Mouse (Mus musculus): ENCODE results near the gene Prpf3. TPM values are rescaled to one million over a fixed set of nuclear protein-coding genes. Genes with fewer than 3 reads are reported as not detected.
"Not testable (repeated sequence)": the region's sequence is repeated elsewhere in the genome, so short reads cannot be mapped to it uniquely, and the experiment has no call there.

Gene Prpf3
- polyA plus RNA-seq, 1 experiment from 2014 or later, result 36.1 TPM

GRCm38 (mm10) chr3:95808384-95808783 lies 47.3 kb downstream of the Prpf3 start:
- Histone ChIP-seq H3K27me3 (no peaks in the 10 kb centered on the region), H3K4me2 (no peak overlapping the region), H3K9ac (no peak overlapping the region), H3K9me3 (no peaks in the 10 kb centered on the region), H3K27ac (replicated peaks) (no peak overlapping the region), H3K4me1 (replicated peaks) (no peaks in the 10 kb centered on the region), H3K36me3 (peaks cover 23% of the 10 kb centered on the region), H3K4me3 (no peak overlapping the region)
- WGBS, result 80% methylated on average over 2 of the region's 2 CpGs
- ATAC-seq (ENCODE audit: low read depth), result no peak

- not testable (repeated sequence) for H3K4me3 ChIP-seq; ATAC-seq (ENCODE audit: low read depth); H3K4me2 ChIP-seq; H3K4me1 ChIP-seq (replicated peaks); H3K9me3 ChIP-seq; H3K9ac ChIP-seq; H3K27ac ChIP-seq (replicated peaks); H3K27me3 ChIP-seq
- H3K36me3 ChIP-seq, result peaks cover 23% of the 10 kb centered on the region
- WGBS, result 78% methylated on average over 6 of the region's 6 CpGs
Measured at GRCm38 (mm10) chr3:95807630-95808029, 48.1 kb downstream of the Prpf3 start.

- WGBS, result 95% methylated on average over 1 of the region's 1 CpGs
- no peaks in the 10 kb centered on the region for H3K27me3 ChIP-seq
- no peak overlapping the region for H3K9ac ChIP-seq
- no peak for ATAC-seq (ENCODE audit: low read depth)
- H3K36me3 ChIP-seq, result peaks cover 18% of the 10 kb centered on the region
- no peaks in the 10 kb centered on the region for H3K4me1 ChIP-seq (replicated peaks)
- no peaks in the 10 kb centered on the region for H3K9me3 ChIP-seq
- no peak overlapping the region for H3K4me3 ChIP-seq
- no peak overlapping the region for H3K4me2 ChIP-seq
- H3K27ac ChIP-seq (replicated peaks), result no peak overlapping the region
Measured at GRCm38 (mm10) chr3:95806677-95807076, 49.0 kb downstream of the Prpf3 start.

GRCm38 (mm10) chr3:95803851-95804250 lies 51.8 kb downstream of the Prpf3 start:
- WGBS, result 93% methylated on average over 4 of the region's 4 CpGs
- Histone ChIP-seq H3K27ac (replicated peaks) (no peak overlapping the region), H3K4me2 (no peak overlapping the region), H3K4me3 (no peak overlapping the region), H3K36me3 (peaks cover 17% of the 10 kb centered on the region), H3K9ac (no peak overlapping the region), H3K4me1 (replicated peaks) (no peaks in the 10 kb centered on the region; the same call in 1 of the 2 replicates), H3K27me3 (no peaks in the 10 kb centered on the region), H3K9me3 (no peaks in the 10 kb centered on the region)
- no peak for ATAC-seq (ENCODE audit: low read depth)

GRCm38 (mm10) chr3:95798756-95799155 lies 56.9 kb downstream of the Prpf3 start:
- ATAC-seq (ENCODE audit: low read depth), result no peak
- no peaks in the 10 kb centered on the region for H3K27me3 ChIP-seq
- H3K4me3 ChIP-seq, result no peak overlapping the region
- no peaks in the 10 kb centered on the region; the same call in 1 of the 2 replicates for H3K4me1 ChIP-seq (replicated peaks)
- no peaks in the 10 kb centered on the region for H3K36me3 ChIP-seq
- no peak overlapping the region for H3K4me2 ChIP-seq
- WGBS, result 96% methylated on average over 4 of the region's 4 CpGs
- H3K27ac ChIP-seq (replicated peaks), result no peak overlapping the region
- no peaks in the 10 kb centered on the region for H3K9me3 ChIP-seq
- H3K9ac ChIP-seq, result no peak overlapping the region

GRCm38 (mm10) chr3:95794299-95794698 lies 61.4 kb downstream of the Prpf3 start:
- H3K4me2 ChIP-seq, result no peak overlapping the region
- 0 out of 2 replicates have a peak, but pooled peaks cover 2% of the 10 kb centered on the region for H3K36me3 ChIP-seq
- no peaks in the 10 kb centered on the region for H3K4me1 ChIP-seq (replicated peaks)
- ATAC-seq (ENCODE audit: low read depth), result no peak
- no peak overlapping the region for H3K4me3 ChIP-seq
- WGBS, result 93% methylated on average over 1 of the region's 1 CpGs
- no peak overlapping the region for H3K27ac ChIP-seq (replicated peaks)
- no peaks in the 10 kb centered on the region for H3K9me3 ChIP-seq
- H3K9ac ChIP-seq, result no peak overlapping the region
- H3K27me3 ChIP-seq, result no peaks in the 10 kb centered on the region

- Histone ChIP-seq H3K9me3 (no peaks in the 10 kb centered on the region), H3K4me3 (no peak overlapping the region), H3K9ac (no peak overlapping the region), H3K27ac (replicated peaks) (no peak overlapping the region), H3K36me3 (0 out of 2 replicates have a peak, but pooled peaks cover 2% of the 10 kb centered on the region), H3K27me3 (no peaks in the 10 kb centered on the region), H3K4me1 (replicated peaks) (no peaks in the 10 kb centered on the region), H3K4me2 (no peak overlapping the region)
- WGBS, result 87% methylated on average over 2 of the region's 2 CpGs
- ATAC-seq (ENCODE audit: low read depth), result no peak
Measured at GRCm38 (mm10) chr3:95793662-95794061, 62.0 kb downstream of the Prpf3 start.

- no peak overlapping the region for H3K4me3 ChIP-seq
- no peaks in the 10 kb centered on the region for H3K4me1 ChIP-seq (replicated peaks)
- no peak for ATAC-seq (ENCODE audit: low read depth)
- H3K27me3 ChIP-seq, result no peaks in the 10 kb centered on the region
- H3K9me3 ChIP-seq, result no peaks in the 10 kb centered on the region
- WGBS, result 86% methylated on average over 4 of the region's 4 CpGs
- H3K36me3 ChIP-seq, result peaks cover 71% of the 10 kb centered on the region
- no peak overlapping the region for H3K4me2 ChIP-seq
- H3K9ac ChIP-seq, result no peak overlapping the region
- no peak overlapping the region for H3K27ac ChIP-seq (replicated peaks)
Measured at GRCm38 (mm10) chr3:95785501-95785900, 70.2 kb downstream of the Prpf3 start.

Other genes starting within 250 kb of the Prpf3 start
- gene Ensa, start 230.9 kb downstream of the Prpf3 start, polyA plus RNA-seq (2015; fragmentation: Nextera tagmentation; extraction: Ambion mirVana), result 96.1 and 104 TPM in 2 replicates
- 57.1 and 58.8 TPM in 2 replicates for gene Mcl1, start 197.1 kb downstream of the Prpf3 start, polyA plus RNA-seq (2015; fragmentation: Nextera tagmentation; extraction: Ambion mirVana)
- 0.71 and 1.4 TPM in 2 replicates for gene Adamtsl4, start 168.0 kb downstream of the Prpf3 start, polyA plus RNA-seq (2015; fragmentation: Nextera tagmentation; extraction: Ambion mirVana)
- 13.1 and 16.6 TPM in 2 replicates for gene Ecm1, start 116.3 kb downstream of the Prpf3 start, polyA plus RNA-seq (2015; fragmentation: Nextera tagmentation; extraction: Ambion mirVana)
- gene Tars2, start 95.7 kb downstream of the Prpf3 start, polyA plus RNA-seq (2015; fragmentation: Nextera tagmentation; extraction: Ambion mirVana), result 36.9 and 39.2 TPM in 2 replicates
- 22.6 and 26.5 TPM in 2 replicates for gene Rprd2, start 37.0 kb downstream of the Prpf3 start, polyA plus RNA-seq (2015; fragmentation: Nextera tagmentation; extraction: Ambion mirVana)
- 327 and 348 TPM in 2 replicates for gene Mrps21, start 15.6 kb upstream of the Prpf3 start, polyA plus RNA-seq (2015; fragmentation: Nextera tagmentation; extraction: Ambion mirVana)
- 3.9 and 5.1 TPM in 2 replicates for gene Ciart, start 26.4 kb upstream of the Prpf3 start, polyA plus RNA-seq (2015; fragmentation: Nextera tagmentation; extraction: Ambion mirVana)
- 21.9 and 24.1 TPM in 2 replicates for gene BC028528, start 36.1 kb upstream of the Prpf3 start, polyA plus RNA-seq (2015; fragmentation: Nextera tagmentation; extraction: Ambion mirVana)
- gene Aph1a, start 38.1 kb upstream of the Prpf3 start, polyA plus RNA-seq (2015; fragmentation: Nextera tagmentation; extraction: Ambion mirVana), result 27.3 and 33.3 TPM in 2 replicates
- gene Car14, start 48.8 kb upstream of the Prpf3 start, polyA plus RNA-seq (2015; fragmentation: Nextera tagmentation; extraction: Ambion mirVana), result 1.4 and 2.7 TPM in 2 replicates
- 150 and 161 TPM in 2 replicates for gene Anp32e, start 73.4 kb upstream of the Prpf3 start, polyA plus RNA-seq (2015; fragmentation: Nextera tagmentation; extraction: Ambion mirVana)
- gene Plekho1, start 140.1 kb upstream of the Prpf3 start, polyA plus RNA-seq (2015; fragmentation: Nextera tagmentation; extraction: Ambion mirVana), result 65.9 and 74.1 TPM in 2 replicates
- gene Vps45, start 202.6 kb upstream of the Prpf3 start, polyA plus RNA-seq (2015; fragmentation: Nextera tagmentation; extraction: Ambion mirVana), result 66.9 and 77.1 TPM in 2 replicates
- 9.4 and 12.7 TPM in 2 replicates for gene Otud7b, start 248.6 kb upstream of the Prpf3 start, polyA plus RNA-seq (2015; fragmentation: Nextera tagmentation; extraction: Ambion mirVana)

Measured in neural tube, embryonic 13.5 days (tissue).